Mouse (Mus musculus) left cerebral cortex, postnatal 25 days (tissue): ENCODE data around the gene Aars2. TPM values are rescaled to one million over a fixed set of nuclear protein-coding genes. Genes with fewer than 3 reads are reported as not detected.

Experiments
- DNase-seq, 2 experiments: peaks; one replicate each; pipeline ENCODE4 v3.0.0; 2022; ENCODE audit warnings: low spot score in 2 of 2, mixed read lengths in 1 of 2
- intact Hi-C: fragments of 180-260 bp; cut with DNase I; formaldehyde crosslinking; loops from one replicate; pipeline ENCODE4 v1.15.1; 2025
- total RNA-seq, 2 experiments: library from RNA; stranded (reverse); gene quantifications; 2 replicates each; pipeline ENCODE4 v1.2.3; 2021

The Aars2 gene
- total RNA-seq, 2 experiments from 2014 or later = 23.0 to 24.6 TPM

GRCm38 (mm10) chr17:45495398-45495797 lies 11.2 kb upstream of the Aars2 start:
- no peak for DNase-seq
- intact Hi-C loops = no loop called here

- DNase-seq = no peak
- intact Hi-C loops = no loop called here
Measured at GRCm38 (mm10) chr17:45498397-45498796, 8.2 kb upstream of the Aars2 start.

DNA sequence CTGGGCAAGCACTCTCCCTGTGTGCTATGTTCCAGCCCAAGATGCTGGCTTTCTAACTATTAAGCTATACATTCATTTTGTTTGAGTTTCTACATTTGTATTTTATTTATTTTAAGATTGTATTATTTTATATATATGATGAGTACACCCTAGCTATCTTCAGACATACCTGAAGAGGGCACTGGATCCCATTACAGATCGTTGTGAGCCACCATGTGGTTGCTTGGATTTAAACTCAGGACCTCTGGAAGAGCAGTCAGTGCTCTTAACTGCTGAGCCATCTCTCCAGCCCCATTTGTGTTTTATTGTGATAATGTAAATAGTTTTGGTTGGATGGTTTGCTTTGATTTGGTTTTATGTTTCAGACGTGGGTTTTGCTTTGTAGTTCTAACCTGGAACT lies 7.1 kb upstream of the Aars2 start:
- intact Hi-C loops = no loop called here
- DNase-seq = no peak

GRCm38 (mm10) chr17:45500981-45501380 lies 5.7 kb upstream of the Aars2 start:
- intact Hi-C loops = no loop called here
- no peak for DNase-seq

GRCm38 (mm10) chr17:45502324-45502723 lies 4.3 kb upstream of the Aars2 start:
- intact Hi-C loops = no loop called here
- no peak for DNase-seq

GRCm38 (mm10) chr17:45503301-45503973 lies 3.2 kb upstream of the Aars2 start:
- intact Hi-C loops = no loop called here
- DNase-seq = no peak

DNA sequence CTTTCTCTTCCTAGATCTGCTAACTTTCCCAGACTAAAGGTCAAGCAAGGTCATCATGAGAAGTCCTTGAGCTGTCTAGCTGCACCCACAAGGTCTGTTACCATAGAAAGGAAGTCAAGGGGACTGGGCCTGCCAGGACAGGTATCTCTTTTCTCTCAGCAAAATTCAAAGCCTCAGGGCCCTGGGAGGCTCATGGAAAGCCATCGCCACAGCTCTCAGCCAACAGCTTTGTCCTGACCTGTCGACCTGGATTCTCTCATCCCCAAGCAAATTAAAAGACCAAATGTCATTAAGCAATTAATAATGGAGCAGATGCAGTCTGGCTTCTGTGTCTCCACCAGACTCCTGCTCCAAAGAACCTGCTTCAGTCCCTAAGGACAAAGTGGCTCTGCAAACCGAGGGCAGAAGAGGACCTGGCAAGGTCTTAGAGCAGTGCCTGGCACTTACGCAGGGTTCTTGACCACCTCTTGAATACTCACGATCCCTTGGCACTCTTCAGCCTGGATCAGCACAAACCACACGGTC lies 638 bp upstream of the Aars2 start:
- intact Hi-C loops = no loop called here

DNA sequence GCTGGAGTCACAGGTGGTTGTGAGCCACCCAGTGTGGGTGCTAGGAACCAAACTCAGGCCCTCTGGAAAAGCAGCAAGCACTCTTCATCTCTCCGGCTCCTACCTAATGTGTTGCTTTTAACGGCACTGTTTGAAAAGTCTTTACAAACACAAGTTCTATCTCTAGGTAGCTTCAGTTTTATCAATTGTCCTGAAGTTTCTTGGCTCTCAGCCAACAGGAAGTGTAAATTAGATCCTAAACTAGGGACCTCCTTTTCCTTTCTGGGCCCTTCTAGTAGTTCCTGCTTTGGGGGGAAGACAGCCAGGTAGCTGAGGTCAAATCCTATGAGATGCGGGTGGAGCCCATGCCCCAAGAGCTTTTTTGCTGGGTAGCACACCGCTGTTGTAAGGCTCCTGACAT lies 4.2 kb downstream of the Aars2 start:
- DNase-seq = no peak

More for the DNA sequence above, 638 bp upstream of the Aars2 start:
- no peak for DNase-seq

GRCm38 (mm10) chr17:45511757-45512156 lies 5.1 kb downstream of the Aars2 start:
- intact Hi-C loops = no loop called here
- peak in 1 of 2 experiments; percentile 38 for DNase-seq

More for the DNA sequence above, 4.2 kb downstream of the Aars2 start:
- intact Hi-C loops = no loop called here

DNA sequence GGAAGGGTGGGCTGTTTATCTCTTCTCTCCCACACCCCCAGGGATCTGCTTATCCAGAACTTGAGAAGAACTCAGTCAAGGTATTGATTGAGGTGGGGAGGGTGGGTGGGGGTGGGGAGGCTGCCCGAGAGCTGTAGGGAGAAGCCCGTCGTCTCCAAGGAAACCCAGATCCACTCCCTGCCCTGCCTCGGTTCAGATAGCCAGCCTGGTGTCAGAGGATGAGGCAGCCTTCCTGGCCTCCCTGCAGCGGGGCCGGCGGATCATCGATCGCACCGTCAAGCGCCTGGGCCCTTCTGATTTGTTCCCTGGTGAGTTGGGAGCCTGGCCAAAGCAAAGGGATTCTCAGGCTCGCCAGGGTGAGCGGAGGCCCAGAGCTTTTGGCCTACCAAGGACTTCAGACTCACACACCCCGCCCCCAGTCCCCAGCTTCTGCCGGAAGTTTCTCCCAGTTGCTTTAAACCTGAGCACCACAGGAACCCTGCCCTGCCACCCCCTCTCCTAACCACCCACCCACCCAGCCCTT lies 8.6 kb downstream of the Aars2 start:
- DNase-seq = no peak
- intact Hi-C loops = no loop called here

DNA sequence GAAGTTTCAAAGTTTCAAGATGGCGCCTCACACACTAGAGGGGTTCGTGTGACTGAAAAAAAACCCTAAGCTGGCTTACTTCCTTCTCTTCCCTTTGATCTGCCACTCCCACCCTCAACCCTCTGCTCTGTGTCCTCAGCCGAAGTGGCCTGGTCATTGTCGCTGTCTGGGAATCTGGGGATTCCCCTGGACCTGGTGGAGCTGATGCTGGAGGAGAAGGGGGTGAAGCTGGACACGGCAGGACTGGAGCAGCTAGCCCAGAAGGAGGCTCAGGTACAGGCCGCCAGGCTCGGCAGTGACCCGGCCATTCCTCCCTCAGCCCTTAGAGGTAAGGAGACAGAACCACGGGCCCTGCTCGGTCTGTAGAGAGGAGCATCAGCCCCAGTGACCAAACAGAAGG lies 9.2 kb downstream of the Aars2 start:
- DNase-seq = no peak
- intact Hi-C loops = loop anchor here (1.0 kb wide), 1 partner anchor 36 kb away; no protein-coding TSS in a partner anchor

DNA sequence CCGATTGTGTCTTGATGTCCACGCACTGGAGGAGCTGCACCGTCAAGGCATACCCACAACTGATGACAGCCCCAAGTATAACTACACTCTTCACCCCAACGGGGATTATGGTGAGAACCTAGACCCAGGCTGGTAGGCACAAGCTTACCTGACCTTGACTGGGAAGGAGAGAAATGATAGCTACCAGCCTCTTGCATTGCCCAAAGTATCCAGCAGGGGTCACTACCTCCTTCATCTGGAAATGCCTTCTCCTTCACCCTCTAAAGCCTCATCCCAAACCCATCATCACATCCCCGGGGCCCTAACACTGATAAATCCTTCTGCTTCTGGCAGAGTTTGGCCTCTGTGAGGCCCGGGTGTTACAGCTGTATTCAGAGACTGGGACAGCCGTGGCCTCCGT lies 9.8 kb downstream of the Aars2 start:
- DNase-seq = peak; percentile 82 to 86
- intact Hi-C loops = loop anchor here (1.0 kb wide), 1 partner anchor 36 kb away; no protein-coding TSS in a partner anchor

- intact Hi-C loops = no loop called here
- DNase-seq = no peak
Measured at GRCm38 (mm10) chr17:45517135-45517534, 10.5 kb downstream of the Aars2 start.

DNA sequence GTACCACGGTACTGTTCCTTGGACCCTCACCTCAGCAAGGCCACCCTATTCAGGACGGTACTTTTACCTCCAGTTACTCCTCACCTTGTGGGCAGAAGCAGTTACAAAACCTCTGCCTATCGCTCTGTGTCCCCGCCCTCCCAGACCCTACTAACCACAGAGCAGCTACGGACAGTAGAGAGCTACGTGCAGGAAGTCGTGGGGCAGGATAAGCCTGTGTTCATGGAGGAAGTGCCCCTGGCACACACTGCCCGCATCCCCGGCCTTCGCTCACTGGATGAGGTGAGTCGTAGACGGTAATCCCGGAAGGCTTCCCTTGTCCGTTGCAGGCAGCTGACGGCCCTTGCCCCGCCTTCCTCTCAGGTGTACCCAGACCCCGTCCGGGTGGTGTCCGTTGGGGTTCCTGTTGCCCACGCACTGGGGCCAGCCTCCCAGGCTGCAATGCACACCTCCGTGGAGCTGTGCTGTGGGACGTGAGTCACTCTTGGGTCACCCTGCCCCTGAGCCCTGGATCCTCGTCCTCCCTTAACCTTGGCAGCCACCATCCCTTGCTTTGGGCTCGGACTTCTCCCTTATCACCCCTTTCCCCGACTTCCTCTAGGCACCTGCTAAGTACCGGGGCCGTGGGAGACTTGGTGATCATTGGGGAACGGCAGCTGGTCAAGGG lies 11.0 kb downstream of the Aars2 start:
- intact Hi-C loops = no loop called here
- DNase-seq = no peak

GRCm38 (mm10) chr17:45518766-45519475 lies 12.3 kb downstream of the Aars2 start:
- DNase-seq = no peak
- intact Hi-C loops = no loop called here

DNA sequence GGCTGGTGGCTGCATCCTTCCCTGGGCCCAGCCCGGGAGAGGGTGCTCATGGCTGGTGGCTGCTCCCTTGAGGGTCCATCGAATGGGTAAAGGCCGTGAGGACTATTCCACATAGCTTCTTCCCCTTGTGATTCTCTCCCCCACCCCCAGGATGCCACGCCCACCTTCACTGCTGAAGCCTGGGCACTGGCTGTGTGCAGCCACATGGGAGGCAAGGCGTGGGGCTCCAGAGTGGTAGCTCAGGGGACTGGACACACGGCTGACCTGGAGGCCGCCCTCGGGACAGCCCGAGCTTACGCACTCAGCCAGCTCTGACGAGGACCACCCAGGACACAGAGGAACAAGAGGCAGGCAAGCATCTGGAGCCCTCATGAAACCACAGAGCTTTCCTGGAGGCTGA lies 13.5 kb downstream of the Aars2 start:
- no peak for DNase-seq
- intact Hi-C loops = no loop called here

DNA sequence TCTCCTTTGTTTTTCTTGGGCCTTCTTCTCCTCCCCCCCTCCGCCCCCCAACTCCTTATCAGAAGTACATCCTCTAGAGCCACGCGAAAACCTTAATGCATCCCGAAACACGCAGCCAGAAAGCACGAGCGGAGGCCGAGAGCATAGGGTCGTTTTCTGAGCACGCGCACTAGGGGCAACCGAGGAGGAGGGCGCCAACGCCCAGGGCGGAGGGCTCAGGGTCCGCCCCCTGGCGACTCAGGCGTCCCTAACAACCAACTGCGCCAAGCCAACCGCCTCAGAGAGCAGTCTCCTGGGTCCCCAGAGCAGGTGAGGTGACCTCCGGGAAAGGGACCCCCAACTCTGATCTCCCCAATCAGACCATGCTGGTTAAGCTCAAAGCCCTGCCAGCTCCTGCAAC lies 16.6 kb downstream of the Aars2 start, which contains the start of gene Tcte1:
Gene Tcte1, plus strand, starts transcription at position 172 of the 400 bp plus-strand sequence.
- no peak for DNase-seq
- intact Hi-C loops = no loop called here

GRCm38 (mm10) chr17:45524961-45525360 lies 18.3 kb downstream of the Aars2 start:
- DNase-seq = no peak
- intact Hi-C loops = no loop called here

DNA sequence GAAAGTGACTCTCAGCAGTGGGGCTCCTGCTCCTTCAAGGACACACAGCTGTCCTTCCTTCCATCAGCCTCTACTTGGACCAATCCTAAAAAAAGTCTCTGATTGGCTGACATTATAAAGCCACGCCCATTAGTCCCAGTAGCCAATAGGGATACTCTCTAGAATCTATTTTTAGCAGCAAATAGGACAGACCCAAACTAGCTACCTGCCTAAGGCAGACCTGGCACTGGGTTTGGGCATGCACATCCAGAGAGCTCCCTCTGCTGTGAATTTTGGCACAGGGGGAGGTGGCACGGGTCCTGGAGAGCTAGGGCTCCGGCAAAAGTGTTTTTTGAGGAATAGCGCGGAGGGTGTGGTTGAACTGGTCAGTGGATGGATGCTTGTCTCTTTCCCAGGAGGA lies 19.9 kb downstream of the Aars2 start:
- DNase-seq = peak in 1 of 2 experiments; percentile 43

DNA sequence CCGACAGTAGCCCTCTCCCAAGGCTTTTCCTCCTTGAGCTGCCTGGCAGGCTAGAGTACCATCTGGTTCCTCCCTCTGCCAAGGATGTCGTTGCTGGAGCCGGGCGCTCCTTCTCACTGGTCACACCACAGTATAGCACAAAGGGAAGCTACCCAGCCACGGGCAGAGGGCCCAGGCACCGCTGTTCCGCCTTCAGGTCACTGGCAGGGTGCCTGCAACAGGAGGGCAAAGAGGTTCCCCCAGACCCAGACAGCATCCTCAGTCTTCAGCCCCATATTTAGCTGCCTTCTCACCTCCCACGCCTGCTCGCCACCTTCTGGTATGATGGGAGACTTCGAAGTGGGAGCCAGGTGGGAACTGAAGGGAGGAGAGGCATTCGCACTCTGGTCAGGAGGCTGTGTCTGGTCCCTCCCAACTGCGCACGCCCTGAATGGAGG lies 23.7 kb downstream of the Aars2 start:
- intact Hi-C loops = loop anchor here (2.0 kb wide), 1 partner anchor 18 kb away; the partner anchor contains the start of gene Tmem151b
- peak; percentile 76 to 92 for DNase-seq

More for the DNA sequence above, 19.9 kb downstream of the Aars2 start:
- intact Hi-C loops = no loop called here
